Mouse (Mus musculus) ES-CJ7 (cell line): ENCODE results near the gene Lrrk1.
A peak's percentile ranks its signal among the peaks of the same experiment; 100 is the strongest.

Experiments
- DNase-seq: peaks from one replicate; pipeline ENCODE4 v3.0.0; 2011; ENCODE audit warnings: low read depth, low spot score

Lrrk1 gene

DNA sequence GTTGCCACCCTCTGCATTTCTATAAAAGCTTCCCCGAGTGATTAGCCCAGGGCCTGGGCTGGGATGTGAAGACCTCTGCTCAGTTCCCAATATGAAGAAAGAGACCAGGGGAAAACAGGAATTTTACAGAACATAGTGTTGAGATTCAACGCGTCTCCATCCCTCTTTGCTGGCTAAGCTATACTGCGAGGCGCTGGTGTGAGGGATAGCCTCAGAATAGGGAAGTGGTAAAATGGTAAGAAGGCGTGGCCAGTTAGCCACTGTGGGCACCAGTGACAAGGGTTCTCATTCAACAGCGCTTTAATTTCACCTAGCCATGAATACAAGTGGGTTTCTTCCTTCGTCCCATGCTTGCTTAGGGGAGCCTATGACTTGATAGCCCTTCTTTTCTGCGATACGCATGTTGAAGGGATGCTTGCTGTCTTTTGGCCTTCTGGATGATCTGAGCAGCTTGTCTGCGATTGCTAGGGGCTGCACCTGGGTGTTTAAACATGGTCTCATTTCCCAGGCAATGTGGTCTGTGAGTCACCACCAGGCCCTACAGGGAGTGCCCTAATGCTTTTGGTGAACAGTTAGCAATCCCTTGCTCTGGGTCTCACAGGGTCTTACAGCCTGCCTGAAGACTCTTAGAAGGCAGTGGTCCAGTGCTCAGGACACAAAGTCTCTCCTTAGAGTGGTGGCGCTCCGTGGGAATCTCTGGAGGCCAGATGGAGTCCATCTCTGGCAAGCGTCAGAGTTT is 84.1 kb downstream of the Lrrk1 start:
- no peak for DNase-seq

DNA sequence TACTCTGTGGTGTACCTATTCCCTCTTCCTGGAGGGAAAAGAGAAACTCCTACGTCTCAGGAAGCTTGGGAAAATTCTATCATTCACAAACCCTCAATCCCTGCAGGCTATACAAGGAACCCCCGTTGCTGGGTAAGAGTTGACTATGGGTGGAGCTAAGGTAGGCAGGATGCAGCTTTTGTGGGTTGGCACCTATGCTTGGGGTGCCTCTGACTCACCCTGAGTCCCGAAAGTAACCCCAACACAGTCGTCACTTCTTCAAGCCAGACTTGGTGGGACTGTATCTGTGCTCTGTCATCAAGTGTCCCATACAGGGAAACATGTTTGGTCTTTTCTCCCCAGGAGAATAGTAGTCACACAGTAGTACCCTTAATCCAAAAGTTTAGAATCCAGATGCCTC is 86.7 kb downstream of the Lrrk1 start:
- DNase-seq = no peak

DNA sequence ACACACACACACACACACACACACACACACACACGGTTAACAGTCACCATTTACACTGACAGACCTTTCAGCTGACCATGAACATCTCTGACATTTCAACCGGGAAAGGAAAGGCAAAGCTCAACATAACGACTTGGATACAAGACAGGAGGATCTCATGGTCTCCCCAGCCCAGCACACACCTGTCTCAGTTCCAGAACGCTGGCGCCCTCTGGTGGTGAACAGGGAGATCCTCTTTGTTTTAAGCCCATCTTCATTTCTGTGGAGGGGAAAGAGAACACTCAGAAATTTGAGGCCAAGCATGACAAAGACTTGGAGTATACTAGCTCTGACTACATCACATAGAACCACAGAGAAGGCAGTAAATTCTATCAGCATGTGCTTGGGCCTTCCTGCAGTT is 87.5 kb downstream of the Lrrk1 start:
- DNase-seq = peak; percentile 85

DNA sequence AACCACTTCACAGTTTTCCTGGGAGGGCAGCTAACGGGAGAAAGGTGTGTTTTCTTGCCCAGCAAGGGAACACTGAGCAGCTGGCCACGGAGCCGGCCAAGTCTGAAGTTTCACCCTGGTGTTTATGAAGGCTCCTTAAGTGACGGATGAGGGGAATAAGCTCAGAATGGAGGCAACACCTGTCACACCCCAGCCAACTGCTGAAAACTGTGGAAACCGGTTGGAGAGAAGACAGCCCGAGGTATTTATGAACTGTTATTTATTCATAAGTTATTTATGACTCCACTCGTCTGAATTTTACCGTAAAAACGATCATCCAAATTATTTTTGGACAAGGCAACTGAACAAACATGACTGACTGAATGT is 90.5 kb downstream of the Lrrk1 start:
- no peak for DNase-seq

DNA sequence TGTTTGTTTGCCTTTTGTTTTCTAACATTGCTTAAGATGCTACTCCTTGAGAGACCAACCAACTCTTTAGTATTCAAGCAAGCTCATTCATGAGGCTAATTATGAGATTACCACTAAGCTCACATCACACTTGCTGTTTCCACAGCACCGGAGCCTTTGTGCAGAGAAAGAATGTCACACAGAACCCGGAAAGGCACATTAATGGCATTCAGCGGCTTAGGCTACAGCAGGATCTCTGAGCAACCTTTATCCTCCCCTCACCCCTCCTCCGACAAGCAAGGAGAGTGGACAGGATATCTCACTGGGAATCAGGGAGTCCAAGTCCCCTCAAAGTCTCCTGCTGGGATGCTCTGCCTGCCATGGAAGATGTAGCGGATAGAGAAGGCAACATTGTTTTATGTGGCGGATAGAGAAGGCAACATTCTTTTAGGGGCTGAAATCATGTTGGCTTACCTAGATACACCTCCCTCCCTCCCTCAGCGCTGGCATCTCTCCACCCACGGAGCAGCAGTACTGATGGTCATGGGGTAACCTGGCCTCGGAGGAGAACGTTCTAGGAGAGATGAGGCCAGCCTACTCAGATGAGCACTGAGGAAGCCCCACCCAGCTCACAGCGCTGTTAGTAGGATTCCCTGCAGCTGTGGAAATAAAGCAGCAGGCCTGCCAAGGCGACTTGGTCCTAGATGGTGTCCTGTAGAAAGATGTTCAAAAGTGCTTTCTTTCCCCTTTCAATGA is 91.1 kb downstream of the Lrrk1 start:
- no peak for DNase-seq

DNA sequence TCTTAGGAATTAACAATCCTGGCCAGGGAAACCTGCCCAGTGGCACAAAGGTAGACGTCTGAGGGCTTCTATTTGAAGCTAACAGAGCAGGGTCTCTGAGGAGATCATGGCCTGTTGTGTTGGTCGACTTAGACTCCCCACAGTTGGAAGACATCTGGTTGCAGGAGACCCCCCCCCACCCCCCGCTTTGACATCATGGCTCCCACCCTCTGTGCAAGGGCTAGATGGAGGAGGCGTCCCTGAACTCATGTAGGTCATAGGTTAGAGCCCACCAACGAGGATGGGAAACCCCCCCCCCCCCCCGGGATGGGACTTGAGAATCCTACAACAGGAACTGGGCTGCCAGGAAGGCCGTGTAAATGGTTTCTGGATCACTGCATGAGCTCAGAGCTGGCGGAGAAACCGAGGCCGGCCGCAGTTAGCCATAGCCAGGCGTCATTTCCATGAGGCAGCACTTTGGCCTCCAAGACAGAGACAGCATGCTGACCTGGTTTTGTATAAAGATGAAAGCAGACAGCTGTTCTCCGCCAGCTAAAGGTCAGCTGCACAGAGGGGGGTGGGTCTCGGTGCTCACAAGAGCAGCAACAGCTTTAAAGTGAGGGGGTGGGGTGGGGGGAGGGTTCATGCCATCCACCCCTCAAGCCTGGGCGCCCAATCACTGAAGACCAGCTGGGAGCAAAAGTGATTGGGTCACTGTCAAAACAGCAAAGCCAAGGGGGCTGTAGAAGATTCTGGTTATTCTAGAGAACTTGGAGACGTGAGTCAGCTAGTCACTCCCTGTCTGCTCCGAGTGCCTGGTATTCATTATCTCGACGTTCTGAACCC is 95.4 kb downstream of the Lrrk1 start:
- DNase-seq = peak; percentile 75

DNA sequence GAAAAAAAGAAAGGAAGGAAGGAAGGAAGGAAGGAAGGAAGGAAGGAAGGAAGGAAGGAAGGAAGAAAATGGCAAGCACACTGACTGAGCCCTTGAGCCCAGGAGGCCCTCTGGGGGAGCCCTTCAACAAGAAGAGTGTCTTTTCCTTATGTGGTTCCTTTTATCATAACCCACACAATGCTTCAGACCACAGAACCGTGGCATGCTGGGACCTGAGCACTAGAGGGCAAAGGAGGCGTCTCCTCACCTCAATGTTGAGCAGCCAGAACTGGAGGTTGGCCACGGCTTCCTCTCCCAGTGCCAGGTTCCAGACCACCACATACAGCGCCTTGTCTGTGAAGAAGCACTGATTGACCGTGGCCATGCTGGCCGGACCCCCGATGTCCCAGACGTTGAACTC is 96.1 kb downstream of the Lrrk1 start:
- no peak for DNase-seq

DNA sequence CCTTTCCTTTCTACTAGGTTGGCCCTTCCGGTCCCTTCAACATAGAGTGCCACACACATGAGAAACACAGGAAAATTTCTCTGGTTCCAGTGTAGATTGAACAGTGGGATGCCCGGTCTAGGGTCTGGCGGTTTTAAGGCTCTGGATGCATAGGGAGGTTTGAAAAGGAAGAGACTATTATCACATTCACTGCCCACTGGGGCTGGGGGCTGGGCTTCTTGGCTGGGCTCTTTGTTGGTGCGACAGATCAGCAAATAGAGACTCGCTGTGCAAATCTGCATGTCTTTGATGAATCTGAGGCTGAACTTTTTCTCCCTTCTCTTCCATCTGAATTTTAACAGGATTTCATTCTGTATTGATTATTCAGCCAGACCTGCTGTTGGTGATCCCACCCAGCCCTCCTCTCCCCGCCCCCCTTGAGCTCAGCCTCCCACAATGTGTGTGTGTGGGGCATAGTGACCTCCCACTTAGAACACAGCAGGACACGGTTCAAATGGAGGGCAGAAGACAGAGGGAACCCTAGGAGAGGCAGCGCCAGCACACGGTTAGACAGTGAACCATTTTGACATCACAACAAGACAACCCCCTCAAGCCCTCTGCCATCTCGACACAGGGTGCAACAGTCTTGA is 105.1 kb downstream of the Lrrk1 start:
- peak; percentile 72 for DNase-seq

DNA sequence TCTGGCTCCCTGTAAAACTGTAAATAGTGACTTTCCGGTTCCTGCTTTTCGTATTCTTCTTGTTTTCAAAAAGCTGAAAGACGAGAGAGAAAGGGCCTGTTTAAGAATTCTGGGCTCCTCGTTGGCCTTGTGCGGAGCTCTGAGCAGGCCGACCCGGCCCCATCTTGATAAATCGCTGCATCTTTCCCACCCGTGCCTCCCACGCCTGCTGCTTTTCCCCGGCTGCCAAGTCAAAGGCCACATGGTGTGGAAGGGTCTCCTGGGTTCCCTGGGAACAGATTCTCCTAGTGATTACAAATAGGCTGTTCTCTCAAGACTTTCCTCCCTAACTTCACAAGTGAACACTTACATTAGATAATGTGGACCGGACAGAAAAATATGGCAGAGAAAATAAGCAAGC is 105.9 kb downstream of the Lrrk1 start:
- DNase-seq = no peak

DNA sequence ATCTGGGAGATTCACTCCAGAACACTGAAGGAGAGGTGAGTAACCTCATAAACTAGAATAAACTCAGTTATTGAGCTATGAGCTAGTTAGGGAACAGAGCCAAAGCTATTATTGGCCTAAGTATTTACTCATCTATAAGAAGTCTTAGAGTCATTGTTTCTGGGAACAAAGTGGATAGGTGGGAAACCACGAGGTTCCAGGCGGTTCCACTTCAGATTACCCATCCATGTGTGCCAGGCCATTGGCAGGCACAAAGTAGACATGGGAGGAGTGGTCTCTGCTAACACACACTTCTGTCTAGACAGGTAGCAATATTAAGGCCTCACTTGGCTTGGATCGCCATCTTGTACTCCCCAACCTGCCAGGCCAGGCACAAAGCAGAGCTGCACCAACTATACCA is 110.1 kb downstream of the Lrrk1 start:
- DNase-seq = no peak

DNA sequence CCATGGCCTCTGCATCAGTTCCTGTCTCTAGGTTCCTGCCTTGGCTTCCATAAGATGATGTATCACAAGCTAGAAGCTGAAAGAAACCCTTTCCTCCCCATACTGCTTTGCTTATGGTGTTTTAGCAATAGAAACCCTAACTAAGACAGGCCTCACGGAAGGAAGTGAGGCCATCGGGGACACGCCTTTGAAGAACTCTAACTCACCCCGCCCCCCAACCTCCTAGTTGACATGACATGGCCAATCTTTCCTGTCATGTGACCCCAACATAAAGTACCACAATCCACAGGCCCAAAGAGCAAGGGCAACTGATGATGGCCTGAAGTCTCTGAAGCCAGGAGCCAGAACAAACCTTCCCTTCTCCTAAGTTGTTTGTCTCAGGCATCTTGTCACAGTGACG is 114.7 kb downstream of the Lrrk1 start:
- DNase-seq = no peak

DNA sequence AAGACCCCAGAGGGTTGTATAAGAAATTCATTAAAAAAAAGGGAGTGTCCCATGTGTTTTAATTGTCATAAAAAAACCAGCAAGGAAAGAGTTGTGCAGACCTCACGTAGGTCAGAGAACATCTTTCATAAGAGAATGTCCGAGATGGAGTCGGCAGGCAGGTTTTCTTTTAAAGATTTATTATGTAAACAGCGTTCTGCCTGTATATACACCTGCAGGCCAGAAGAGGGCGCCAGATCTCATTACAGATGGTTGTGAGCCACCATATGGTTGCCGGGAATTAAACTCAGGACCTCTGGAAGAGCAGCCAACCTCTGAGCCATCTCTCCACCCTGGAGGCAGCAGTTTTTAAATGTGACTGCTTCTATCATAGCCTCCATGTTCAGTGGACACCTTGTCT is 116.9 kb downstream of the Lrrk1 start:
- DNase-seq = no peak

DNA sequence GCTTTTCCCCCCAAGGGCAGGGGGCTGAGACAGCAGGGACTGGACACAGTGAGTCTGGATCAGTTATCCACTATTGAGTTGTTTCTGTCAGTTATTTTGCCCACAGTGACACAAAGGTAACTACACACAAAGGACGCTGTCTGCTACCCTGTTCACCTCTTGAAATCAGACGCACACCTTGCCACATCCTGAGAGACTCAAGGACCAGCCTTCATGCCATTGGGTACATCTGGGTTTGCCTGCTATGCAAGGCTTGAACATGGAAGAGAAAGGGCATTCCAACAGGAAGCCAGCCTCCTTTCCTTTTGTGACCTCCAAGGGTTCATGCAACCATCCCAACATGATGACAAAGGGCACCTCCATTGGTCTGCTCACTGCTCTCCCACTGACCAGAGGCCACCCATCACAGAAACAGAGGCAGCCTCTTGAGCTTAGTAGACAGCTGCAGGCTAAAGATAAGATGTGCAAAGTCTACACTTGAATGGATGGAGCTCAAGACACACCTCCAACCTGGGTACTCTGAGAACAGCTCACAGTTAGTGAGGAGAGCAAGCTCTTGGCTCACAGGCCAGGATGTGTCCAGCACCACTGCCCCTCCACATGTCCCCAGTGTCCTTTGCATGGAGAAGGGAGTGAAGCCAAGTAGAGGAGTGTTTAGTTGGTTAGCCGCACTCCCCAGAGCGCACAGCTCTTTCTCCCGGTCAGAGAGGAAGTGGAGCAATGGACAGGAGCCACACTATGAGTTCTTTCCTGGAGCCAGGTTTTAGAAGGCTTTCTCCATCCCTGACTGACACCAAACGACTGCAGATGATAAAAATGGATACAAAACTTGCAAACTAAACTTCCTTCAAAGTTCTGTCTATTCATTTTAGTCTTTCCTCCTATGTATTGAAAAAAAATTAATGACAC is 121.0 kb downstream of the Lrrk1 start:
- DNase-seq = no peak

DNA sequence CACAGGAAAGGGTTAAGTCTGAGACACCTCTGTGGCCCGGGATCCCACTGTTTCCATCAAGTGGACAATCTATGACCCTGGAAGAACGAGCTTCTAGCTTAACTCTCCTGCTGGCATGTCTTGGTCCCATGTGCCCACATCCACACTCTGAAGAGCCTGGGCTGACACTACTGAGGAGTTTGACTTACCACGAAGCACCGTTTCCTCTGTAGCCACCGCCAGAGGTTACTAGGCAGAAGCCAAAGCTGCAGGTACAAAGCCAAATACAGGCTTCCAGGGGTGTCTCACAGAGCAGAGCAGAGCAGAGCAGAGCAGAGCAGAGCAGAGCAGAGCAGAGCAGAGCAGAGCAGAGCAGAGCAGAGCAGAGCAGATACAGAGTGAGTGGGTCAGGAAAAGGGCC is 124.7 kb downstream of the Lrrk1 start:
- no peak for DNase-seq

DNA sequence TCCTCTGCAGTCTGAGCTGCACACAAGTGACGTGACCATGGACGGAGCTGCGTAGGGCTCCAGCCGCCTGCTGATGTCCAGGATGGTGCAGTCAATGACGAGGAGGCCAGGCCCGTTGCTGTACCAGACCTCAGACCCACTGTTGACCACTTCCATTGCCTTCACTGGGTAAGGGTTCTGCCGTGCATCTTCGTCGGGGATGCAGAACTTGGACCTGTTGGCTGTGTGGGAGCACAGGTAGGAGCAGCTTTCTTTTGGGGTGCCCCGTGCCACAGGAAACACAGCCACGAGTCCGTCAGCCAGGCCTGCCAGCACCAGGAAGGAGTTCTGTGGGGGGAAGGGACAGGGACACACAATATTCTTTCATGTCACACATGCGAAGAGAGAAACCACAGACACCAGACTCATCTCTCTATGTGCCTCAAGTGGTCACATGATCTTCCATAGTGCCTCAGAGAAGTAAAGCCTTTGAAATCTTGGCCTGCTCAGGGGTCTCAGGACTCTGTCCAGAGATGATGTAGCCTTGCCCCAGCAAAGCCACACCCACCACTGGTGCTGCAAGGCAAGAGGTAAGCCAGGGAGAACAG is 125.5 kb downstream of the Lrrk1 start:
- DNase-seq = no peak

DNA sequence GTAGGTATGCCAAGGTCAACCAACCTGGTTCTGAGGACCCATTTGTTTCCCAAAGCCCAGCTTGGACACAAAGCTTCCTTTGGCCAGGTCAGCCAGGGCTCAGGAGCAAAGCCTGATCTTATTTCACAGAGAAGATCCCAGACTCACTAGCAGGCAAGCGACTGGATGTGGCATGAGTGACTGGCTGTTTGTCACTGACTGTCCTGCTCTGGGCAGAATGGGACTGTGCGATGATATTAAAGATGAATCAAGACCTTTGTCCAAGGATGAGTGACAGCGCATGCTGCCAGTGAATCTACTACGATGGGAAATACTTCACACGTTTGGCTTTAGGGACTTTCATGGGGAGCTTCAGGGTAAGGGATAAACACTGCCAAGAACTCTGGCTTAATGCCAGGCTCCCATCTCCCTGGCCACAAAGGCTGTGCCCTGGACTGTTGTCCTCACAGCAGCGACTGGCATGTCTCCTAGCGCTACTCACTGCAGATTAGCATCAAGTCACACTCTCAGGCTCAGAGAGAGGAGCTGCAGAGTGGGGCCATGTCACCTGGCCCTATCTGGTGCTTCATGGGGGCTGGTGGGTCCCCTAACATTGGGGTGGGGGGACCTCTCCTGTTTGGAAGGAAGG is 127.3 kb downstream of the Lrrk1 start:
- no peak for DNase-seq

DNA sequence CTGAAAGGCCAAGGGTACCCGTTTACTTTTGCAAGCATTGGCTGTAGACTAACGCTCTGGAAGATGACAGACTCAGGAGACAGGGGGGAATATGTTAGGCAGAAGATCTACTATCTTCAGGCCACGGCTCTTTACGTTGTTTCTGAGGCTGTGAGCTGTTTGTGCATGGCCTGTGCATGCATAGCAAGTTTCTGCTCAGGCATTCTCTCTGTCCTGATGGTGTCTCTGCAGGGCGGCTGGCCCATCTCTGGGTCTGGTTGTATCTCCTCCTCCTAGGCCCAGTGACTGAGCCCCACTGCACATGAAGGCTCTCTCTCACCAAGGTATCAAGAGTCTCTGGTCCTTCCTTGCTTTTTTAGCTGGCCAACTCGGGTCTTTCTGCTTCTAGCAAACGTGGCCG is 127.9 kb downstream of the Lrrk1 start:
- DNase-seq = no peak

DNA sequence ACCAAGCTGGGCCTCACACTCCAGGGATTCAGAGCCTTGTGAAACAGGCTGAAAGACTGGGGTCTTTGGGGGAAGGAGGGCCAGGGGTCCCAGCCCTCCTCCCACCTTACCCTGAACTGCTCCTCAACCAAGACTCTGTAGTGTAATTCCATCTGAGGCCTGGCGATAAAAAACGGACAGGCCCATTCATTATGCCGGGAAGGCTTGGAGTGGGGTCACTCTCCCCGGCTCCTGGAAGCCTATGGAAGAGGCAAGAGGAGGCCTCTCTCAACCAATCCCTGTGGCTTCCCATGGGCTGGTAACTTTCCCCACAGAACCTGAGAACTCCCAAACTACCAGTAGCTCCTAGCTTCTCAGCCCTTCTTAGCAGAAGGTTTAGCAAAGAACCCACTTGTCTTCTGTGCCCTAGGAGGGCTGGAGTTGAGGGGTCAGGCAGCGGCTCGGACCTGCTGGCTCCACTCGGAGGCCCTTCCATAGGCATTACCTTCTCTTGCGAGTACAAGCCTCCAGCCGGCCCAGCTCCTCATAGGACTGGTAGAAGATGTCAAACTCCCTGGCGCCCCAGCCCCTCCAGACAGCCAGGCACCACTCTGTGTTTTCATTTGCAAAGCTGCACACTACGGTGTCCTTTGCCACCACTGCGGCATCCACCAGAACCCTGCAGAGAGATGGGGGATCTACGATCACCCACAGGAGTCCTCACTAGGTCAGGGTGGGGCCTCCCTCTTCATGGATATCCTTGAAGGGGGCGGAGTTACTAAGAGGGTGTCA is 128.5 kb downstream of the Lrrk1 start:
- DNase-seq = no peak

DNA sequence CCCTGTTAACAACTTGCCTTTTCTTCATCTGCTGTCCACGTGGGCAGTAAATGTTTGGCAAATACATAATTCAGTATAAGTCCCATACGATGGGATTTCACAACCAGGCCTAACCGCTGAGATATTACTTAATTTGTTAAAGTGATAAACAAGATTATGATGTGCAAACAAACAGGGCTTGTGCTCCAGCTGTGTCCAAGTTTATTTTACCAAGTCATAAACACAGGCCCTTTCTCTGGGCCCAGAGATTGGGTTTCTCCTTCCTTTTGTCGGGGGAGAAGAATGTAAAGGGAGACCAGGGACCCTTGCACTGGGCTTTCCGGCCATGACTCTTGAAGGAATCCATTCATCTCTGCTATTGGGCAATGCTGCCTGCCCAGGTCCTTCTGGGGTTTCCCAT is 129.2 kb downstream of the Lrrk1 start:
- no peak for DNase-seq

DNA sequence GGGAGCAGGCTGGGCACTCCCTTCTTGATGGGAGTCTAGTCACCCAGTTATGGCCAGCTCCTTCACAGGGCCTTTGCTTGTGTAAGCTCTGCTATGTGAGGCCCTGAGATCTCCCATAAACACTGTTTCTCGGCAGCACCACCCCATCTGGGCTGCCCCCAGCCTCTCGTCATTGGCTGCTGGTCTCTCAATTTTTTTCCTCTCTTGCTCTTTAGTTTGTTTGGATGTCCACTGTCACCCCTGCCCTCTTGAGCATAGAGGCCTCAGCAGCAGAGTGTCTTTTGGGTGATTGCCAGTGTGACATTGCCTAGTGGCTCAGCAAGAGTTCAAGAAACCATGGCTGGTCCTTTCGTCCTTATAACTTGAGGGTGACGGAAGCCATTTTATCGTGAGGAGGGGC is 130.9 kb downstream of the Lrrk1 start:
- DNase-seq = no peak
